Mouse (Mus musculus) common myeloid progenitor, adult 5-6 weeks (primary cell): Measurements from ENCODE around the gene Ssxb5. TPM values are rescaled to one million over a fixed set of nuclear protein-coding genes. Genes with fewer than 3 reads are reported as not detected.
"Not testable (repeated sequence)": the region's sequence is repeated elsewhere in the genome, so short reads cannot be mapped to it uniquely, and the experiment has no call there.

ENCODE experiments used
- ATAC-seq: replicated peaks from 2 replicates; pipeline ENCODE4 v1.8.0; 2016; ENCODE audit warnings: low read depth, mild to moderate bottlenecking, moderate TSS enrichment, inconsistent platforms; ENCODE audit not compliant: poor library complexity, severe bottlenecking
- total RNA-seq: library from RNA; stranded (forward); fragments of 200-1000, 187-1606 nt; gene quantifications from 2 replicates; pipeline ENCODE4 v1.2.3, GENCODE M21; 2017

The Ssxb5 gene
- not detected in 2 replicates for total RNA-seq

DNA sequence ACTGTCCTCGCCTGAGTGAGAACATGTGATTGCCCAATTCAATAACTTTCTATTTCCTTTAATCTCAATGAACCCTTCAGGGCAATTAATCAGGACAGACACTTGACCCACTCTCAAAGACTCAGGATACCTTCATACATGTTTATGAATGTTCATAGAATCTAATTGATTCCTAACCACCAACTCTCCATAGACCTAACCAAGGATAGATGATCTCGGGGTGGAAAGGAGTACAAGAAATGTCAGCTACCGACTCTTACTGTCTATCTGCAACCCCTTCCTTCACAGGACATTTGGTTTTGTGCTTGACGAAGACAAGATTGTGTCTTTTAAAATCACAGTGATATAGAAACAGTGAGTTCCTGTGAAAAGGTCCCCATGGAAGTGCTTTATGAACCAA, at the start of gene Ssxb5:
Gene Ssxb5 (plus strand): TSS at position 301 of the 400 bp plus-strand sequence.
- not testable (repeated sequence) for ATAC-seq

GRCm38 (mm10) chrX:8832043-8832442, 28.6 kb downstream of the Ssxb5 start:
- no peak for ATAC-seq

GRCm38 (mm10) chrX:8843694-8844093, 40.2 kb downstream of the Ssxb5 start, which contains the start of gene Gm6592:
Gene Gm6592, plus strand, starts transcription at chrX:8843994.
- no peak for ATAC-seq

DNA sequence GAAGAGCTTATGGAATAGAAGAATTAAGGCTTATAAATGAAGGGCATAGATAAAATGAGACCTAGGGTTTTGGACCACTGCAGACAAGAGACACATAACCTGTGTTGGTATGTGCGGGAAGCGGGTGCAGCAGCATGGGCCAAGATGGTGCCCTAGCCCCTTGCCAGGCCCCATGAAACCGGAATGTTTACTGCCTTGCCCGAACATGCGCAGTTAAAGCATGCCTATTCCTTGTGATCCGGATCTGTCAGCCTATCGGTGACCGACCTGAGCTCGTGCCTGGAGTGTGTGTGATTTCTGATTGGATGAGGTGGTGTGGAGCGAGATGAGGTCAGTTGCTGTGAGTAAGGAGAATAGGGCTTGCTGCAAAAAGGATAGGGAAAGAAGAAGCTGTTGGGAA, 49.0 kb downstream of the Ssxb5 start:
- ATAC-seq, result no peak

Other genes starting within 250 kb of the Ssxb5 start
- gene Ssxb3, start 211.9 kb upstream of the Ssxb5 start, total RNA-seq, result not detected in 2 replicates
- not detected in 2 replicates for gene Ssxb8, start 112.8 kb upstream of the Ssxb5 start, total RNA-seq
- not detected in 2 replicates for gene Ssx9, start 55.3 kb upstream of the Ssxb5 start, total RNA-seq
- gene Gm6592, start 40.3 kb downstream of the Ssxb5 start, total RNA-seq, result not detected in 2 replicates
- not detected in 2 replicates for gene Gm5751, start 70.6 kb downstream of the Ssxb5 start, total RNA-seq
- gene B630019K06Rik, start 88.7 kb downstream of the Ssxb5 start, total RNA-seq, result 1.5 TPM in 1 of 2 replicates, not detected in the other
- gene Fthl17b, start 159.3 kb downstream of the Ssxb5 start, total RNA-seq, result not detected in 2 replicates
- gene Fthl17c, start 172.9 kb downstream of the Ssxb5 start, total RNA-seq, result not detected in 2 replicates
- gene Fthl17d, start 183.1 kb downstream of the Ssxb5 start, total RNA-seq, result not detected in 2 replicates
- not detected in 2 replicates for gene Fthl17e, start 229.8 kb downstream of the Ssxb5 start, total RNA-seq